Mouse (Mus musculus): Measurements from ENCODE around the gene Tut7. TPM values are rescaled to one million over a fixed set of nuclear protein-coding genes. Genes with fewer than 3 reads are reported as not detected.

The Tut7 gene
- polyA plus RNA-seq (2014; fragmentation: Nextera tagmentation; extraction: Ambion mirVana): 45.1 and 51.8 TPM in 2 replicates

GRCm38 (mm10) chr13:59822507-59823462, at the start of gene Tut7:
Tut7 (minus strand) TSS chr13:59823147.
- H3K27ac ChIP-seq (ENCODE audit: low read depth, low read length): peak within 1 kb of the TSS; percentile 90
- under 1% methylated on average over 92 of the region's 100 CpGs for WGBS

GRCm38 (mm10) chr13:59872446-59872845, 49.5 kb upstream of the Tut7 start:
- H3K36me3 ChIP-seq (ENCODE audit: control insufficient read depth, insufficient read depth, low read length): no peaks in the 10 kb centered on the region
- H3K9ac ChIP-seq (replicated peaks; ENCODE audit: low read depth, low read length): no peak overlapping the region
- 82% methylated on average over 7 of the region's 7 CpGs for WGBS
- no peak overlapping the region for H3K4me3 ChIP-seq (ENCODE audit: low read depth, low read length)
- no peaks in the 10 kb centered on the region for H3K27me3 ChIP-seq (ENCODE audit: control insufficient read depth, insufficient read depth, low read length)
- H3K27ac ChIP-seq (ENCODE audit: low read depth, low read length): no peak overlapping the region
- ATAC-seq (ENCODE audit: low read depth): no peak
- H3K4me1 ChIP-seq (ENCODE audit: control insufficient read depth, insufficient read depth, low read length): no peaks in the 10 kb centered on the region
- H3K4me2 ChIP-seq (ENCODE audit: low read depth, low read length): no peak overlapping the region
- H3K9me3 ChIP-seq (ENCODE audit: control insufficient read depth, low read length): no peaks in the 10 kb centered on the region

More at GRCm38 (mm10) chr13:59822507-59823462, at the start of gene Tut7:
- peak within 1 kb of the TSS; percentile 95 for H3K4me3 ChIP-seq (ENCODE audit: low read depth, low read length)
- H3K4me2 ChIP-seq (ENCODE audit: low read depth, low read length): peak within 1 kb of the TSS; percentile 53
- no peaks in the 10 kb centered on the region for H3K36me3 ChIP-seq (ENCODE audit: control insufficient read depth, insufficient read depth, low read length)
- H3K4me1 ChIP-seq (ENCODE audit: control insufficient read depth, insufficient read depth, low read length): peaks cover 32% of the 10 kb centered on the region
- no peaks in the 10 kb centered on the region for H3K9me3 ChIP-seq (ENCODE audit: control insufficient read depth, low read length)
- peak within 1 kb of the TSS; percentile 84 for H3K9ac ChIP-seq (replicated peaks; ENCODE audit: low read depth, low read length)
- peak; percentile 97 for ATAC-seq (ENCODE audit: low read depth)
- H3K27me3 ChIP-seq (ENCODE audit: control insufficient read depth, insufficient read depth, low read length): no peaks in the 10 kb centered on the region

- Histone ChIP-seq H3K9ac (replicated peaks; ENCODE audit: low read depth, low read length) (no peak overlapping the region), H3K27ac (ENCODE audit: low read depth, low read length) (no peak overlapping the region), H3K27me3 (ENCODE audit: control insufficient read depth, insufficient read depth, low read length) (no peaks in the 10 kb centered on the region), H3K36me3 (ENCODE audit: control insufficient read depth, insufficient read depth, low read length) (no peaks in the 10 kb centered on the region), H3K9me3 (ENCODE audit: control insufficient read depth, low read length) (no peaks in the 10 kb centered on the region), H3K4me2 (ENCODE audit: low read depth, low read length) (no peak overlapping the region), H3K4me3 (ENCODE audit: low read depth, low read length) (no peak overlapping the region), H3K4me1 (ENCODE audit: control insufficient read depth, insufficient read depth, low read length) (no peaks in the 10 kb centered on the region)
- 41% methylated on average over 5 of the region's 5 CpGs for WGBS
- no peak for ATAC-seq (ENCODE audit: low read depth)
These were observed 47.1 kb upstream of the Tut7 start for GRCm38 (mm10) chr13:59870004-59870403.

GRCm38 (mm10) chr13:59868011-59868649, 45.2 kb upstream of the Tut7 start:
- no peak overlapping the region for H3K9ac ChIP-seq (replicated peaks; ENCODE audit: low read depth, low read length)
- ATAC-seq (ENCODE audit: low read depth): no peak
- no peaks in the 10 kb centered on the region for H3K9me3 ChIP-seq (ENCODE audit: control insufficient read depth, low read length)
- WGBS: 87% methylated on average over 9 of the region's 9 CpGs
- H3K4me2 ChIP-seq (ENCODE audit: low read depth, low read length): no peak overlapping the region
- H3K36me3 ChIP-seq (ENCODE audit: control insufficient read depth, insufficient read depth, low read length): no peaks in the 10 kb centered on the region
- H3K4me3 ChIP-seq (ENCODE audit: low read depth, low read length): no peak overlapping the region
- no peaks in the 10 kb centered on the region for H3K4me1 ChIP-seq (ENCODE audit: control insufficient read depth, insufficient read depth, low read length)
- no peak overlapping the region for H3K27ac ChIP-seq (ENCODE audit: low read depth, low read length)
- H3K27me3 ChIP-seq (ENCODE audit: control insufficient read depth, insufficient read depth, low read length): no peaks in the 10 kb centered on the region

GRCm38 (mm10) chr13:59867103-59867502, 44.2 kb upstream of the Tut7 start:
- Histone ChIP-seq H3K9me3 (ENCODE audit: control insufficient read depth, low read length) (no peaks in the 10 kb centered on the region), H3K4me1 (ENCODE audit: control insufficient read depth, insufficient read depth, low read length) (no peaks in the 10 kb centered on the region), H3K9ac (replicated peaks; ENCODE audit: low read depth, low read length) (no peak overlapping the region), H3K4me2 (ENCODE audit: low read depth, low read length) (no peak overlapping the region), H3K27me3 (ENCODE audit: control insufficient read depth, insufficient read depth, low read length) (no peaks in the 10 kb centered on the region), H3K4me3 (ENCODE audit: low read depth, low read length) (no peak overlapping the region), H3K36me3 (ENCODE audit: control insufficient read depth, insufficient read depth, low read length) (no peaks in the 10 kb centered on the region), H3K27ac (ENCODE audit: low read depth, low read length) (no peak overlapping the region)
- 94% methylated on average over 7 of the region's 7 CpGs for WGBS
- no peak for ATAC-seq (ENCODE audit: low read depth)

GRCm38 (mm10) chr13:59859515-59859914, 36.6 kb upstream of the Tut7 start:
- H3K27ac ChIP-seq (ENCODE audit: low read depth, low read length): no peak overlapping the region
- WGBS: 70% methylated on average over 7 of the region's 7 CpGs

GRCm38 (mm10) chr13:59856286-59857070, 33.5 kb upstream of the Tut7 start:
- Histone ChIP-seq H3K4me1 (ENCODE audit: control insufficient read depth, insufficient read depth, low read length) (no peaks in the 10 kb centered on the region), H3K4me3 (ENCODE audit: low read depth, low read length) (no peak overlapping the region), H3K4me2 (ENCODE audit: low read depth, low read length) (no peak overlapping the region), H3K9me3 (ENCODE audit: control insufficient read depth, low read length) (no peaks in the 10 kb centered on the region; the same call in 1 of the 2 replicates), H3K9ac (replicated peaks; ENCODE audit: low read depth, low read length) (no peak overlapping the region), H3K36me3 (ENCODE audit: control insufficient read depth, insufficient read depth, low read length) (no peaks in the 10 kb centered on the region), H3K27me3 (ENCODE audit: control insufficient read depth, insufficient read depth, low read length) (no peaks in the 10 kb centered on the region), H3K27ac (ENCODE audit: low read depth, low read length) (no peak overlapping the region)
- no peak; the same call in 1 of the 2 replicates for ATAC-seq (ENCODE audit: low read depth)
- WGBS: 58% methylated on average over 20 of the region's 20 CpGs

More at GRCm38 (mm10) chr13:59859515-59859914, 36.6 kb upstream of the Tut7 start:
- no peaks in the 10 kb centered on the region for H3K27me3 ChIP-seq (ENCODE audit: control insufficient read depth, insufficient read depth, low read length)
- H3K4me3 ChIP-seq (ENCODE audit: low read depth, low read length): no peak overlapping the region
- H3K4me1 ChIP-seq (ENCODE audit: control insufficient read depth, insufficient read depth, low read length): no peaks in the 10 kb centered on the region
- ATAC-seq (ENCODE audit: low read depth): no peak
- H3K9ac ChIP-seq (replicated peaks; ENCODE audit: low read depth, low read length): no peak overlapping the region
- H3K36me3 ChIP-seq (ENCODE audit: control insufficient read depth, insufficient read depth, low read length): no peaks in the 10 kb centered on the region
- no peaks in the 10 kb centered on the region; the same call in 1 of the 2 replicates for H3K9me3 ChIP-seq (ENCODE audit: control insufficient read depth, low read length)
- no peak overlapping the region for H3K4me2 ChIP-seq (ENCODE audit: low read depth, low read length)

GRCm38 (mm10) chr13:59853471-59853870, 30.5 kb upstream of the Tut7 start:
- H3K4me2 ChIP-seq (ENCODE audit: low read depth, low read length): no peak overlapping the region
- H3K27me3 ChIP-seq (ENCODE audit: control insufficient read depth, insufficient read depth, low read length): no peaks in the 10 kb centered on the region
- no peak overlapping the region for H3K9ac ChIP-seq (replicated peaks; ENCODE audit: low read depth, low read length)
- WGBS: 78% methylated on average over 9 of the region's 9 CpGs
- no peaks in the 10 kb centered on the region for H3K36me3 ChIP-seq (ENCODE audit: control insufficient read depth, insufficient read depth, low read length)
- H3K4me3 ChIP-seq (ENCODE audit: low read depth, low read length): no peak overlapping the region
- no peaks in the 10 kb centered on the region; the same call in 1 of the 2 replicates for H3K9me3 ChIP-seq (ENCODE audit: control insufficient read depth, low read length)
- no peaks in the 10 kb centered on the region for H3K4me1 ChIP-seq (ENCODE audit: control insufficient read depth, insufficient read depth, low read length)
- ATAC-seq (ENCODE audit: low read depth): no peak
- no peak overlapping the region for H3K27ac ChIP-seq (ENCODE audit: low read depth, low read length)
